Mouse (Mus musculus) lung, postnatal 0 days (tissue): ENCODE measurements around the gene Pou2f3. TPM values are rescaled to one million over a fixed set of nuclear protein-coding genes. Genes with fewer than 3 reads are reported as not detected.

Experiments
- ATAC-seq: fragments of 200-750 bp; cut with Nextera tagmentation; 2 replicates; pipeline ENCODE4 v1.8.0; 2017; ENCODE audit warnings: moderate library complexity
- DNase-seq: peaks from one replicate; pipeline ENCODE4 v3.0.0-alpha.2; 2016; ENCODE audit warnings: low spot score
- H3K27ac ChIP-seq: fragments of 300-500 bp; sonication (generic); 2 replicates; pipeline ENCODE4 v1.5.1; 2014; ENCODE audit warnings: antibody characterized with exemption, mild to moderate bottlenecking, low read length, mixed read lengths
- H3K27me3 ChIP-seq: fragments of 300-500 bp; sonication (generic); replicated peaks from 2 replicates; pipeline ENCODE4 v1.6.1; 2014; ENCODE audit warnings: low read length, mixed read lengths; ENCODE audit not compliant: insufficient read depth
- H3K36me3 ChIP-seq: fragments of 300-500 bp; sonication (generic); 2 replicates; pipeline ENCODE4 v1.6.1; 2014; ENCODE audit warnings: low read length, mixed read lengths; ENCODE audit not compliant: insufficient read depth
- H3K4me1 ChIP-seq: fragments of 300-500 bp; sonication (generic); 2 replicates; pipeline ENCODE4 v1.6.1; 2014; ENCODE audit warnings: antibody characterized with exemption, low read depth, low read length, mixed read lengths; ENCODE audit not compliant: insufficient read depth
- H3K4me2 ChIP-seq: fragments of 300-500 bp; sonication (generic); replicated peaks from 2 replicates; pipeline ENCODE4 v1.6.1; 2014; ENCODE audit warnings: low read depth, mild to moderate bottlenecking, low read length, moderate library complexity, mixed read lengths
- H3K4me3 ChIP-seq: fragments of 300-500 bp; sonication (generic); 2 replicates; pipeline ENCODE4 v1.5.1; 2014; ENCODE audit warnings: low read depth, low read length
- H3K9ac ChIP-seq: fragments of 300-500 bp; sonication (generic); replicated peaks from 2 replicates; pipeline ENCODE4 v1.6.1; 2014; ENCODE audit warnings: low read depth, mild to moderate bottlenecking
- H3K9me3 ChIP-seq: fragments of 300-500 bp; sonication (generic); 2 replicates; pipeline ENCODE4 v1.6.1; 2016; ENCODE audit warnings: low read length, mixed read lengths
- CTCF ChIP-seq: IDR thresholded peaks from 2 replicates; pipeline ENCODE4 v1.5.1; 2016; ENCODE audit warnings: antibody characterized with exemption, mild to moderate bottlenecking
- EP300 ChIP-seq: IDR thresholded peaks from 2 replicates; pipeline ENCODE4 v1.6.1; 2016; ENCODE audit warnings: antibody characterized with exemption, mild to moderate bottlenecking, control low read depth
- WGBS: fragments of 180-500 bp; shearing (Covaris S2); extraction: QIAGEN DNeasy Blood & Tissue Kit; methylation state at CpG from one replicate; pipeline ENCODE4 v1.1.7; 2014; 5-methylcytosine and 5-hydroxymethylcytosine counted together
- polyA plus RNA-seq: library from polyadenylated mRNA; unstranded; fragments of >200 nt; fragmentation: Nextera tagmentation; extraction: Ambion mirVana; gene quantifications from 2 replicates; pipeline ENCODE4 v1.2.1, GENCODE M21; 2015

Gene Pou2f3
- polyA plus RNA-seq, 1 experiment from 2014 or later, result 0.13 TPM

DNA sequence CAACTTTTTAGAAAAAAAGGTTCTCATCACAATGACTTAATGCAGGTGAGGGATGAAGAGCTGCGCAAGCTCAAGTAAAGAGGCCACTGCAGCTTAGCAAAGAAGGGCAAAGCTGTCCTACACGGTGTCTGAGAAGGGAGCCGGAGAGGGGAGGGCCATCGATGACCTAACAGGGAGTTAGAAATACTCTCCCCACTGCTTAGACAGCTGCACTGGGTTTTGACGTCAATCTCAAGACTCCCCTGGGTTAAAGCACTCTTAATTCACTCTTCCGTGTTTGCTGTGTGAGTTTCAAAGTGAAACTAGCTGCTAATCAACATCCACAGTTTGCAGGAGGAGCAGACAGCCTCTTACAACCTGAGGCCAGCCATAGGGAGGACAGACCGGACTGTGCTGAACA, 134.0 kb downstream of the Pou2f3 start:
- Histone ChIP-seq H3K4me3 (no peak overlapping the region), H3K36me3 (no peaks in the 10 kb centered on the region), H3K27me3 (no peaks in the 10 kb centered on the region), H3K4me2 (0 out of 2 replicates have a peak overlapping the region, but pooled peaks have one; percentile 20), H3K27ac (no peak overlapping the region), H3K4me1 (peaks cover 10% of the 10 kb centered on the region; the same call in 1 of the 2 replicates), H3K9me3 (no peaks in the 10 kb centered on the region), H3K9ac (no peak overlapping the region)
- ATAC-seq, result peak; percentile 59; the same call in 1 of the 2 replicates
- WGBS, result 69% methylated on average over 7 of the region's 7 CpGs
- DNase-seq, result peak; percentile 65
- TF ChIP-seq CTCF (no peak), EP300 (no peak)

DNA sequence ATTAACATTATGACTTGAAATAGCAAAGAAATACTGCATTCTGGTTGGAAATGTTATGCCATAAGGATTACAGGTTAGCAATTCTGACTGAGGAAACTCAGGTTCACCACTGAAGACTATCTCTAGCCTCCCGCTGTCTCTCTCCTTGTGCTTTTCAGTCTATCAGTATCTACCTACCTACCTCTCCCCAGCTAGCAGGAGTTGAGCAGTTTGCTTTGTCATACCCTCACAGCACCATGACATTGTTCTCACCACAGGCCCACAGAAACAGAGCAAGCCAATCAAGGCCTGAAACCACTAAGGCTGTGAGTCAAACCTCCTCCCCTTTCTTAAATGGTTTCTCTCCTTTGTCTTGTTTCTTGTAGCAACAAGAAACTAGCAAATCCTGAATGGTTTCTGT, 135.6 kb downstream of the Pou2f3 start:
- Histone ChIP-seq H3K9me3 (no peaks in the 10 kb centered on the region), H3K27me3 (no peaks in the 10 kb centered on the region), H3K27ac (no peak overlapping the region), H3K4me1 (peaks cover 7% of the 10 kb centered on the region; the same call in 1 of the 2 replicates), H3K9ac (no peak overlapping the region), H3K36me3 (no peaks in the 10 kb centered on the region), H3K4me3 (no peak overlapping the region), H3K4me2 (no peak overlapping the region)
- TF ChIP-seq CTCF, result no peak
- no peak for TF ChIP-seq EP300
- ATAC-seq (no peak), DNase-seq (no peak)
- 100% methylated on average over 1 of the region's 1 CpGs for WGBS

Other genes with a start within 250 kb of the Pou2f3 start
- 13.9 and 17.2 TPM in 2 replicates for gene Arhgef12, start 103.1 kb downstream of the Pou2f3 start, polyA plus RNA-seq
- 2.8 and 3.5 TPM in 2 replicates for gene Tmem136, start 93.8 kb downstream of the Pou2f3 start, polyA plus RNA-seq
- 14.8 and 19.6 TPM in 2 replicates for gene Oaf, start 29.5 kb upstream of the Pou2f3 start, polyA plus RNA-seq
- 0.87 and 1.1 TPM in 2 replicates for gene Trim29, start 100.5 kb upstream of the Pou2f3 start, polyA plus RNA-seq